Mouse (Mus musculus) central nervous system, embryonic 11.5 days (tissue): ENCODE results near the gene Pctp. TPM values are rescaled to one million over a fixed set of nuclear protein-coding genes. Genes with fewer than 3 reads are reported as not detected.

Source experiments
- polyA plus RNA-seq: library from polyadenylated mRNA; depleted of rRNA; stranded (reverse); fragments of >200 nt; gene quantifications from 2 replicates; pipeline ENCODE4 v1.2.3, GENCODE M21; 2012; rRNA removed

Gene Pctp
- polyA plus RNA-seq = 5.1 and 6.7 TPM in 2 replicates

GRCm38 (mm10) chr11:90002231-90002986 is at the start of gene Pctp:
Gene Pctp (minus strand): TSS chr11:90002894.

GRCm38 (mm10) chr11:90029841-90030398 is 27.2 kb upstream of the Pctp start, which contains the start of gene Tmem100:
Gene Tmem100 (plus strand): TSS chr11:90030348.

Other genes with a start within 250 kb of the Pctp start
- gene Ankfn1, start 225.2 kb downstream of the Pctp start, polyA plus RNA-seq = 1.3 and 1.5 TPM in 2 replicates
- gene Tmem100, start 27.5 kb upstream of the Pctp start, polyA plus RNA-seq = 4.0 and 6.0 TPM in 2 replicates
- gene Gm45716, start 184.8 kb upstream of the Pctp start, polyA plus RNA-seq = 8.3 and 9.9 TPM in 2 replicates
- 22.8 and 37.6 TPM in 2 replicates for gene Mmd, start 246.6 kb upstream of the Pctp start, polyA plus RNA-seq